Mouse (Mus musculus) cerebellum, adult 2 months (tissue): ENCODE data around the gene Naaladl1. TPM values are rescaled to one million over a fixed set of nuclear protein-coding genes. Genes with fewer than 3 reads are reported as not detected.

ENCODE experiments used
- DNase-seq, 2 experiments: peaks; one replicate each; pipeline ENCODE4 v3.0.0; 2021
- H3K27ac ChIP-seq: fragments of 200-500 bp; 2 replicates; pipeline ENCODE4 v1.5.1; 2012; ENCODE audit warnings: low read length, control low read depth, inconsistent platforms; ENCODE audit not compliant: insufficient read depth
- H3K27me3 ChIP-seq: fragments of 200-500 bp; 2 replicates; pipeline ENCODE4 v1.6.1; 2012; ENCODE audit warnings: inconsistent platforms, mild to moderate bottlenecking, low read length, moderate library complexity; ENCODE audit not compliant: control insufficient read depth, insufficient read depth
- H3K4me1 ChIP-seq: fragments of 200-500 bp; 2 replicates; pipeline ENCODE4 v1.6.1; 2011; ENCODE audit warnings: low read length; ENCODE audit not compliant: control insufficient read depth, insufficient read depth
- H3K4me3 ChIP-seq: fragments of 200-500 bp; replicated peaks from 2 replicates; pipeline ENCODE3; 2011; ENCODE audit warnings: mild to moderate bottlenecking, low read depth, low read length, control low read depth; ENCODE audit not compliant: insufficient read depth
- CTCF ChIP-seq: fragments of 200-500 bp; IDR thresholded peaks from 2 replicates; pipeline ENCODE4 v1.5.1; 2011; ENCODE audit warnings: low read depth, mild to moderate bottlenecking, control low read depth, low read length, moderate library complexity, borderline replicate concordance; ENCODE audit not compliant: insufficient read depth
- POLR2A ChIP-seq: fragments of 200-500 bp; IDR thresholded peaks from 2 replicates; pipeline ENCODE4 v1.6.1; 2011; ENCODE audit warnings: low read length, control low read depth, borderline replicate concordance; ENCODE audit not compliant: insufficient read depth
- whole genome bisulfite sequencing: fragments of 180-500 bp; shearing (Covaris S2); methylation state at CpG from one replicate; pipeline ENCODE4 v1.1.7; 2018; 5-methylcytosine and 5-hydroxymethylcytosine counted together
- polyA plus RNA-seq: library from polyadenylated mRNA; depleted of rRNA; stranded (reverse); fragments of >200 nt; gene quantifications from 2 replicates; pipeline ENCODE4 v1.2.3, GENCODE M21; 2012

Gene Naaladl1
- polyA plus RNA-seq, 1 experiment, result 0.05 TPM

DNA sequence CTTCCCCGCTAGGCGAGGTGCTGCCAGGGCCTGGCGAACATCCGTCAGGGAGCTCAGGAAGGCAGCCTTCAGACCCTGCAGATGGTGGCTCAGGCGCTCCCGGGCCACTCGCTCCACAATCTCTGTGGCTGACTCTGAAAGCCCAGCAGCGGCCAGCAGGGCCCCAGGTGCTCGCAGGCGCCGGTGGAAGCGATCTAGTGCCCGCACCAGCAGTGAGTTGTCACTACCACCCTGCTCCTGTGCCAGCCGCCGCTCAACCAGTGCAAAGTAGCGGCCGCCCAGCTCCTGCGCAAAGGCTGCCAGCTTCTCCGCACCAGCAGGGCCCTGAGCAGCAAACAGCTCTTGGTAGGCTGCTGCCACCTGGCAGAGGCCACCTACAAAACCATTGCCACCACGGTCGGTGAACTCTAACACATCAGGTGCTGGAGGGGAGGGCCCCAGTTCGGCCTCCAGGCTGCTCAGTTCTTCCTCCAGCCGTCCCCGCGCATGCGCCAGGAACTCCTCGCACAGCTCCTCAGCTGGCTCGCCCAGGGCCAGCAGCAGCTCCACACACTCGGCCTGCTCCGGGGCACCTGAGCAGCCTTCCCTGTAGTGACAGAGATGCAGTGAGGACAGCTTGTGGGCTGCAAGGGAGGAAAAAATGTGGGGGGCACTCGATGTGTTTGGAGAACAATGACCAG, 34.9 kb upstream of the Naaladl1 start:
- Histone ChIP-seq H3K27ac (no peak overlapping the region), H3K4me1 (peaks cover 9% of the 10 kb centered on the region), H3K27me3 (no peaks in the 10 kb centered on the region), H3K4me3 (no peak overlapping the region)
- WGBS, result 55% methylated on average over 31 of the region's 31 CpGs
- TF ChIP-seq CTCF (no peak), POLR2A (no peak)
- DNase-seq, result no peak

DNA sequence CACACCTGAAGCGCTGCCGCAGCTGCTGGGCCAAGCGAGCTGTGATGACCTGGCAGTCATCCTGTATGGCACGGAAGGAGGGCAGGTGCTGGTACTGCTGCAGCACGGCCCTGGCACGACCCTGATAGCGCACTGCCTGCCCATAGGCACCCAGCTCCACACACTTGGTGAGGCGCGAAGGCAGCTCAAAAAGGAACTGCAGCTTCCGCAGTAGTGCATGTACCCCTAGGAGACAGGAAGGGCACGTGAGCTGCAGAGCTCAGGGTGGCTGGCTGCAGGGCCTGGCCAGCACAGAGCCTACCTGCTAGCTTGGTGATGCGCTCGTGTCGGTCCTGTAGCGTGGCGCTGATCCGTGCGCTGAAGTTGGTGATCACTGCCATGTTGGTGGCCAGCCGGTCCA, 34.3 kb upstream of the Naaladl1 start:
- DNase-seq, result no peak
- WGBS, result 80% methylated on average over 19 of the region's 19 CpGs

DNA sequence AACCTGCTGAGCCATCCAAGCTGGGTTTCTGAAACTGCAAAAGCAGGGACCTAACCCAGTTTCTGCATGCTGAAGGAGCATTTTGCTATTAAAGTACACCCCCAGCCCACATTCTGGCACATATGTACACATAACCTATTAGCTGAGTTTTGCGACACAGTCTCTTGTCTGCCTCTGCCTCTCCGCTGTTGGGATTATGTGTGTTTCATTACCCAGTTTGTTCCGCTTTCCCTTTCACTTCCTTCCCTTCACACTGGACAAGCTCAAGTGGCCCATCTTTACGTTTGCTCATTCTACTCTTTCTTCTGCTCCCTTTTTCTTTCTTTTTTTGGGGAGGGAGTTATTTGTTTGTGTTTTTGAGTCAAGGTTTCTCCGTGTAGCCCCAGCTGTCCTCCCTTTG, 31.7 kb upstream of the Naaladl1 start:
- no peak overlapping the region for H3K4me3 ChIP-seq
- no peak for DNase-seq
- 92% methylated on average over 5 of the region's 5 CpGs for WGBS
- no peaks in the 10 kb centered on the region for H3K27me3 ChIP-seq
- no peak for TF ChIP-seq POLR2A
- no peak for TF ChIP-seq CTCF
- peaks cover 5% of the 10 kb centered on the region for H3K4me1 ChIP-seq
- H3K27ac ChIP-seq, result no peak overlapping the region

More for the DNA sequence above, 34.3 kb upstream of the Naaladl1 start:
- Histone ChIP-seq H3K4me1 (peaks cover 12% of the 10 kb centered on the region), H3K4me3 (no peak overlapping the region), H3K27me3 (no peaks in the 10 kb centered on the region), H3K27ac (no peak overlapping the region)
- TF ChIP-seq POLR2A (no peak), CTCF (no peak)

GRCm38 (mm10) chr19:6076564-6077393, 28.8 kb upstream of the Naaladl1 start, which contains the start of gene Vps51:
Gene Vps51 (minus strand): TSS chr19:6077231.
- Histone ChIP-seq H3K27ac (peak within 1 kb of the TSS; percentile 81), H3K4me3 (peak within 1 kb of the TSS; percentile 81), H3K4me1 (peaks cover 5% of the 10 kb centered on the region), H3K27me3 (no peaks in the 10 kb centered on the region)
- no peak for TF ChIP-seq CTCF
- peak; percentile 33; the same call in 1 of the 2 replicates for TF ChIP-seq POLR2A
- DNase-seq, result peak; percentile 89 to 90
- under 1% methylated on average over 33 of the region's 33 CpGs for WGBS

GRCm38 (mm10) chr19:6079983-6080480, 25.6 kb upstream of the Naaladl1 start, which contains the start of gene Tmem262:
Gene Tmem262 (plus strand): TSS chr19:6080033.
- Histone ChIP-seq H3K4me3 (no peak within 1 kb of the TSS), H3K27me3 (no peaks in the 10 kb centered on the region), H3K27ac (no peak within 1 kb of the TSS), H3K4me1 (peaks cover 8% of the 10 kb centered on the region)
- TF ChIP-seq POLR2A, result no peak
- TF ChIP-seq CTCF, result no peak
- DNase-seq, result no peak
- 90% methylated on average over 12 of the region's 12 CpGs for WGBS

DNA sequence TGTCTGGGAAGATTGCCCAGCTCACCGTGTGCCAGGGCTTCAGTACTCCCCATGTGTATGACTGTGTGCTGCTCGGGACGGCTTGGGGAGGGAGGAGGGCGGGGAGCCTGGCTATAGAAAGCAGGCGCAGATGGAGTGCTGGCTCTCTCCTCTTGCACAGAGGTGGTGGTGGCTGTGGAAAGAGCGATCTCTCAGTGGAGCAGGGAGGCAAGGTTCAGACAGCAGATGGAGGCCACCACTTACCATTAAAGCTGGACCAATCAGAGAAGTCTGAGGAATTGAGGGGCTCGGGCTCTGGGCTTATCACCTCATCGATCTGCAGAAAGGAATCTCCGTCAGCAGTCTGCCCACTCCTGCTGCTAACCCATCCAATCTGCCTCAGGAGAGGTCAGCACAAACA, 23.4 kb upstream of the Naaladl1 start, which contains the start of gene Gm28374:
Gene Gm28374, minus strand, starts transcription at position 101 of the 400 bp plus-strand sequence.
- DNase-seq, result no peak
- TF ChIP-seq POLR2A (no peak), CTCF (no peak)
- H3K4me1 ChIP-seq, result 0 out of 2 replicates have a peak, but pooled peaks cover 3% of the 10 kb centered on the region
- WGBS, result 29% methylated on average over 9 of the region's 9 CpGs
- no peaks in the 10 kb centered on the region for H3K27me3 ChIP-seq
- no peak within 1 kb of the TSS for H3K4me3 ChIP-seq
- no peak within 1 kb of the TSS for H3K27ac ChIP-seq

GRCm38 (mm10) chr19:6084478-6085248, 20.9 kb upstream of the Naaladl1 start, which contains the start of the genes Zfpl1 and Cdca5:
Gene Zfpl1 (minus strand): TSS chr19:6084956.
Gene Cdca5 (plus strand): TSS chr19:6084983.
- H3K4me1 ChIP-seq, result 0 out of 2 replicates have a peak, but pooled peaks cover 3% of the 10 kb centered on the region
- peak within 1 kb of the TSS; percentile 82 for H3K4me3 ChIP-seq
- peak; percentile 98 to 99 for DNase-seq
- TF ChIP-seq POLR2A (peak; percentile 53; the same call in 1 of the 2 replicates), CTCF (no peak)
- under 1% methylated on average over 58 of the region's 58 CpGs for WGBS
- no peaks in the 10 kb centered on the region for H3K27me3 ChIP-seq
- H3K27ac ChIP-seq, result no peak within 1 kb of the TSS
